Mouse (Mus musculus) hindbrain, postnatal 0 days (tissue): ENCODE results near the gene Gm5114. TPM values are rescaled to one million over a fixed set of nuclear protein-coding genes. Genes with fewer than 3 reads are reported as not detected.
"Not testable (repeated sequence)": the region's sequence is repeated elsewhere in the genome, so short reads cannot be mapped to it uniquely, and the experiment has no call there.

Source experiments
- ATAC-seq: fragments of 200-750 bp; cut with Nextera tagmentation; 2 replicates; pipeline ENCODE4 v1.8.0; 2017; ENCODE audit warnings: mild to moderate bottlenecking, moderate TSS enrichment, moderate library complexity
- DNase-seq: peaks from one replicate; pipeline ENCODE4 v3.0.0-alpha.2; 2015; ENCODE audit warnings: low spot score
- H3K27ac ChIP-seq: fragments of 300-500 bp; sonication (generic); 2 replicates; pipeline ENCODE4 v1.5.1; 2014; ENCODE audit warnings: mild to moderate bottlenecking
- H3K27me3 ChIP-seq: fragments of 300-500 bp; sonication (generic); 2 replicates; pipeline ENCODE4 v1.6.1; 2014; ENCODE audit warnings: low read length, mixed read lengths; ENCODE audit not compliant: insufficient read depth
- H3K36me3 ChIP-seq: fragments of 300-500 bp; sonication (generic); 2 replicates; pipeline ENCODE4 v1.6.1; 2014; ENCODE audit warnings: low read length, mixed read lengths; ENCODE audit not compliant: insufficient read depth
- H3K4me1 ChIP-seq: fragments of 300-500 bp; sonication (generic); 2 replicates; pipeline ENCODE4 v1.6.1; 2014; ENCODE audit warnings: antibody characterized with exemption, low read length, mixed read lengths; ENCODE audit not compliant: insufficient read depth
- H3K4me2 ChIP-seq: fragments of 300-500 bp; sonication (generic); 2 replicates; pipeline ENCODE4 v1.6.1; 2014; ENCODE audit warnings: low read depth, mild to moderate bottlenecking, low read length, moderate library complexity, mixed read lengths
- H3K4me3 ChIP-seq: fragments of 300-500 bp; sonication (generic); 2 replicates; pipeline ENCODE4 v1.5.1; 2014; ENCODE audit warnings: low read length
- H3K9ac ChIP-seq: fragments of 300-500 bp; sonication (generic); replicated peaks from 2 replicates; pipeline ENCODE4 v1.6.1; 2014; ENCODE audit warnings: mild to moderate bottlenecking, low read length, moderate library complexity, mixed read lengths
- H3K9me3 ChIP-seq: fragments of 300-500 bp; sonication (generic); 2 replicates; pipeline ENCODE4 v1.6.1; 2016; ENCODE audit warnings: low read length, mixed read lengths
- CTCF ChIP-seq: IDR thresholded peaks from 2 replicates; pipeline ENCODE4 v1.5.1; 2016; ENCODE audit warnings: antibody characterized with exemption, control low read depth, low read depth
- WGBS: fragments of 180-500 bp; shearing (Covaris S2); extraction: QIAGEN DNeasy Blood & Tissue Kit; methylation state at CpG from one replicate; pipeline ENCODE4 v1.1.7; 2014; 5-methylcytosine and 5-hydroxymethylcytosine counted together
- microRNA-seq, 2 experiments: library from miRNA; unstranded; fragments of <30 nt; microRNA quantifications; one replicate each; pipeline ENCODE4; 2016
- polyA plus RNA-seq: library from polyadenylated mRNA; unstranded; fragments of >200 nt; fragmentation: Nextera tagmentation; extraction: Ambion mirVana; gene quantifications from 2 replicates; pipeline ENCODE4 v1.2.1, GENCODE M21; 2015
- total RNA-seq: library from RNA; depleted of rRNA; stranded (reverse); fragments of >200 nt; gene quantifications from 2 replicates; pipeline ENCODE4 v1.2.3, GENCODE M21; 2014; rRNA removed

Gm5114 gene
- total RNA-seq (not detected in 2 replicates), polyA plus RNA-seq (not detected in 2 replicates)

DNA sequence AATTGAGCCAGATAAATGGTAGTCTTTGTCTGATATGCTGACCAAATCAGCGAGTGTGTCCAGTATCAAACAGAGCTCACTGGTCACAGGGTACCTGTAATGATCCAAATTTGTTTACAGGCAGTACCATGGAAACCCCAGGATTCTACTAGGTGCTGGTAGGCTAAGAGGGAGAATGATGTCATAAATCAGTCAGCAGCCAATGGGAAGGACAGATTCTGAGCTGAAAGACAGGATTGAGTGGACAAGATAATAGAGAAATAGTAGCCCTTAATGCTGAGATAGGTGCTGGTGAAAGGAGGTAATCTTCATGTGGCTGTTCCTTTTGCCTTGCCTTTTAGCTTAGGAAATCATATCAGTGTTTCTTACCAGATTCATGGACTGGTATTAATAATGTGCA, at the start of gene Gm5114:
TSS of gene Gm5114 (minus strand) at position 101 of the 400 bp plus-strand sequence.
- not testable (repeated sequence) for ATAC-seq, H3K36me3 ChIP-seq, H3K27me3 ChIP-seq, H3K9ac ChIP-seq, H3K4me3 ChIP-seq, DNase-seq, H3K27ac ChIP-seq, H3K4me2 ChIP-seq, H3K4me1 ChIP-seq, H3K9me3 ChIP-seq
- WGBS = 44% methylated on average over 1 of the region's 1 CpGs

DNA sequence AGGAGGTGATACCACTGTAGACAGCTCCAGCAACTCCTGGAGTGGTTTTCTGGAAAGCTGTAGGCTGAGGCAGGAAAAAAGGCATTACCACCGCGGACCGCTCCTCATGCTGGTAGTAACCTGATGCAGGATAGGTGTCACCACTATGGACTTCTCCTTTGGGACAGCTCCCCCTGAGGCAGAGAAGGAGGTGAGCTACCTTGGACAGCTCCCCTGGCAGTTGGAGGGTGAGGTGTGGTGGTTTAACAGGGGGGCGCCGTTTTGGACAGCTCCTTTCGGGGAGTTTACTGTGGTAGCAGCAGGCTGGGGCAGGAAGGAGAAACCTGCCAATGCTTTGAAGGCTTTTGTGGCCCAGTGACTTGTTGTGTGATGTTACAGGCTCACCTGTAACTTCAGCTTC, 42.8 kb upstream of the Gm5114 start:
- TF ChIP-seq CTCF = no peak

GRCm38 (mm10) chr7:39449260-39450021, 36.5 kb upstream of the Gm5114 start:
- Histone ChIP-seq H3K4me3 (peak overlapping the region; percentile 80), H3K9me3 (no peaks in the 10 kb centered on the region), H3K4me1 (peaks cover 5% of the 10 kb centered on the region; the same call in 1 of the 2 replicates), H3K27me3 (no peaks in the 10 kb centered on the region), H3K9ac (peak overlapping the region; percentile 85), H3K4me2 (peak overlapping the region; percentile 85), H3K36me3 (no peaks in the 10 kb centered on the region), H3K27ac (peak overlapping the region; percentile 89)
- DNase-seq = peak; percentile 97
- 2% methylated on average over 36 of the region's 36 CpGs for WGBS
- no peak for TF ChIP-seq CTCF
- peak; percentile 99 for ATAC-seq

More for the DNA sequence above, 42.8 kb upstream of the Gm5114 start:
- Histone ChIP-seq H3K9me3 (no peaks in the 10 kb centered on the region), H3K4me1 (no peaks in the 10 kb centered on the region), H3K9ac (no peak overlapping the region), H3K4me3 (no peak overlapping the region), H3K27me3 (no peaks in the 10 kb centered on the region), H3K27ac (no peak overlapping the region), H3K4me2 (no peak overlapping the region), H3K36me3 (no peaks in the 10 kb centered on the region)
- DNase-seq = no peak
- 42% methylated on average over 6 of the region's 6 CpGs for WGBS
- ATAC-seq = no peak

- no peak for DNase-seq
- no peaks in the 10 kb centered on the region for H3K27me3 ChIP-seq
- whole genome bisulfite sequencing = 54% methylated on average over 11 of the region's 11 CpGs
- TF ChIP-seq CTCF = no peak
- H3K27ac ChIP-seq = peak overlapping the region; percentile 89; the same call in 1 of the 2 replicates
- peak; percentile 28; the same call in 1 of the 2 replicates for ATAC-seq
- peak overlapping the region; percentile 85; the same call in 1 of the 2 replicates for H3K9ac ChIP-seq
- peak overlapping the region; percentile 80 for H3K4me3 ChIP-seq
- H3K9me3 ChIP-seq = no peaks in the 10 kb centered on the region
- peak overlapping the region; percentile 85 for H3K4me2 ChIP-seq
- H3K36me3 ChIP-seq = no peaks in the 10 kb centered on the region
- peaks cover 5% of the 10 kb centered on the region; the same call in 1 of the 2 replicates for H3K4me1 ChIP-seq
These were observed 35.8 kb upstream of the Gm5114 start for GRCm38 (mm10) chr7:39448626-39449242.

- Histone ChIP-seq H3K27me3 (no peaks in the 10 kb centered on the region), H3K36me3 (no peaks in the 10 kb centered on the region), H3K9me3 (no peaks in the 10 kb centered on the region), H3K27ac (no peak overlapping the region), H3K4me1 (no peaks in the 10 kb centered on the region), H3K4me3 (no peak overlapping the region), H3K9ac (no peak overlapping the region), H3K4me2 (no peak overlapping the region)
- no peak for TF ChIP-seq CTCF
- 48% methylated on average over 2 of the region's 2 CpGs for WGBS
- DNase-seq = no peak
- ATAC-seq = no peak
These were observed 28.3 kb upstream of the Gm5114 start for GRCm38 (mm10) chr7:39441237-39441636.

DNA sequence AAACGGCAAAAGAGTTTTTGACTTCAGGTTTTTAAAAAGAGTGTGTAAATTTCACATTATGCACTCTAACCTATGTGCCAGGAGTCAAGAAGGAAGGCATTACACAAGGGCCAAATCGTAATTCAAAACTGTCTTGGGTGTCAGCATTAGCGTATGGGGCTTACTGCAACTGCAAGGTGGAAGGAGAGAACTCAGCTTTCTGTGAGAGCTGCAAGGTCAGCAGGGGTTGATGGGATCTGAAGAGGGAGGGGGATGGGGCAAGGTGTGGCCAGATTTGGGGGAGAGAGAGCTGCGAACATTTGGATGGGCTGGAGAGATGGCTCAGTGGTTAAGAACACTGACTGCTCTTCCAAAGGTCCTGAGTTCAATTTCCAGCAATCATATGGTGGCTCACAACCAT, 27.4 kb upstream of the Gm5114 start:
- H3K9ac ChIP-seq = no peak overlapping the region
- H3K9me3 ChIP-seq = no peaks in the 10 kb centered on the region
- WGBS = 89% methylated on average over 4 of the region's 4 CpGs
- DNase-seq (no peak), ATAC-seq (no peak)
- H3K36me3 ChIP-seq = no peaks in the 10 kb centered on the region
- H3K27me3 ChIP-seq = no peaks in the 10 kb centered on the region
- H3K4me3 ChIP-seq = no peak overlapping the region
- H3K4me2 ChIP-seq = no peak overlapping the region
- H3K4me1 ChIP-seq = no peaks in the 10 kb centered on the region
- H3K27ac ChIP-seq = no peak overlapping the region
- TF ChIP-seq CTCF = no peak

Small RNA genes within 50 kb of the gene (microRNA-seq; reads per million reads assigned to microRNA genes)
- 0 reads per million in 2 experiments for gene Gm27437

Other genes starting within 250 kb of the Gm5114 start
- gene Zfp619, start 104.6 kb upstream of the Gm5114 start, total RNA-seq = 3.7 TPM in 2 replicates
- gene Zfp619, start 104.6 kb upstream of the Gm5114 start, polyA plus RNA-seq = 1.2 and 1.4 TPM in 2 replicates